Mouse (Mus musculus): ENCODE measurements around the gene Ube2v1. TPM values are rescaled to one million over a fixed set of nuclear protein-coding genes. Genes with fewer than 3 reads are reported as not detected.
"Not testable (repeated sequence)": the region's sequence is repeated elsewhere in the genome, so short reads cannot be mapped to it uniquely, and the experiment has no call there.

Gene Ube2v1
- polyA plus RNA-seq, 1 experiment from 2014 or later, result 351 TPM

DNA sequence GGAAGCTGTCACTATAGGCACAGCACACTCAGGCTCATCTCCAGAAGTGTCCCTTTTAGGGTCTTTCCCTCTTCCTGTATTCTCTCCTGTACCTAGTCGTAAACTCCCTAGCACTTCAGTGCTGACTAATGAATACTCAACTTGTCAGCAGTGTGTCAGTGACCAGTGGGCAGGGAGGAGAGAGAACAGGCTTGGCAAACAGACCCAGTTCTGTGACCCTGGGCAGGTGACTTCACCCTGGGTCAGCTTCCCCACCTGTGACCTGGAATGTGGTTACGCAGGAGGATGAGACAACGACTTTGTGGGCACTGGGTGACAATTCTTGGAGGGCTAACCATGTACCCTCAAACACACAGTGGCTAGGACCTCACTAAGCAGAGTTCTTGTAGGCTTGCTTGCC is 14.9 kb downstream of the Ube2v1 start:
- Histone ChIP-seq H3K27ac (replicated peaks) (no peak overlapping the region), H3K27me3 (replicated peaks) (no peaks in the 10 kb centered on the region), H3K36me3 (peaks cover 52% of the 10 kb centered on the region), H3K9ac (replicated peaks) (no peak overlapping the region), H3K9me3 (replicated peaks) (no peaks in the 10 kb centered on the region), H3K4me2 (no peak overlapping the region), H3K4me1 (peaks cover 14% of the 10 kb centered on the region), H3K4me3 (replicated peaks) (no peak overlapping the region)
- ATAC-seq (ENCODE audit: low FRiP score), result no peak
- WGBS, result 87% methylated on average over 3 of the region's 3 CpGs

DNA sequence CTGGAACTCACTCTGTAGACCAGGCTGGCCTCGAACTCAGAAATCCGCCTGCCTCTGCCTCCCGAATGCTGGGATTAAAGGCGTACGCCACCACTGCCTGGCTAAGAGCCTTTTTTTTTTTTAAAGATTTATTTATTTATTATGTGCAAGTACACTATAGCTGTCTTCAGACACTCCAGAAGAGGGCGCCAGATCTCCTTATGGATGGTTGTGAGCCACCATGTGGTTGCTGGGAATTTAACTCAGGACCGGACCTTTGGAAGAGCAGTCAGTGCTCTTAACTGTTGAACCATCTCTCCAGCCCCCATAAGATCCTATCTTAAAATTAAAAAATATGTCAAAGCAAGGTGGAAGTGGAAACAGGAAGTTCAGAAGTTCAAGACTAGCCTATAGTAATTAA is 18.6 kb downstream of the Ube2v1 start:
- not testable (repeated sequence) for H3K27me3 ChIP-seq (replicated peaks); H3K9ac ChIP-seq (replicated peaks); H3K9me3 ChIP-seq (replicated peaks); H3K27ac ChIP-seq (replicated peaks); H3K4me3 ChIP-seq (replicated peaks); H3K4me2 ChIP-seq; H3K4me1 ChIP-seq; ATAC-seq (ENCODE audit: low FRiP score)
- WGBS, result 93% methylated on average over 7 of the region's 7 CpGs
- H3K36me3 ChIP-seq, result peaks cover 67% of the 10 kb centered on the region

DNA sequence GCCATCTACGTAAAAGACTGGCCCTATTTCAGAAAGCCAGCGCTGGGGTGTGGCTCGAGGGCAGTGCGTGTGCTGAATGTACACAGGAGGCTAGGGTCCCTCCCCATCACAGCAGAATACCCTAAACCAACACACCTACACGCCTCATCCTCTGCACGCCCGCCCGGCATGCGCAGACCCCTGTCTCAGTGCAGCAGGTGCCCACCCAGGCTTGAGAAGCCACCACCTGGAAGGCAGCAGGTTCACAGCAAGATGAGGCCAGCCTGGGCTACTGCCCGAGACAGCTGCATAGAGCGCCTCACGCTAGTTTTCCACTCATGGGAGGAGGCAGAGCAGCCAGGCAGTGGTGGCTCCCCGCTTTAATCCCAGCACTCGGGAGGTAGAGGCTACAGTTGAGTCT is 19.8 kb downstream of the Ube2v1 start:
- ATAC-seq (ENCODE audit: low FRiP score), result no peak
- H3K27me3 ChIP-seq (replicated peaks), result no peaks in the 10 kb centered on the region
- H3K4me3 ChIP-seq (replicated peaks), result no peak overlapping the region
- no peaks in the 10 kb centered on the region for H3K4me1 ChIP-seq
- H3K9me3 ChIP-seq (replicated peaks), result no peaks in the 10 kb centered on the region
- H3K9ac ChIP-seq (replicated peaks), result no peak overlapping the region
- 96% methylated on average over 14 of the region's 14 CpGs for WGBS
- peaks cover 68% of the 10 kb centered on the region for H3K36me3 ChIP-seq
- H3K4me2 ChIP-seq, result no peak overlapping the region
- H3K27ac ChIP-seq (replicated peaks), result no peak overlapping the region

DNA sequence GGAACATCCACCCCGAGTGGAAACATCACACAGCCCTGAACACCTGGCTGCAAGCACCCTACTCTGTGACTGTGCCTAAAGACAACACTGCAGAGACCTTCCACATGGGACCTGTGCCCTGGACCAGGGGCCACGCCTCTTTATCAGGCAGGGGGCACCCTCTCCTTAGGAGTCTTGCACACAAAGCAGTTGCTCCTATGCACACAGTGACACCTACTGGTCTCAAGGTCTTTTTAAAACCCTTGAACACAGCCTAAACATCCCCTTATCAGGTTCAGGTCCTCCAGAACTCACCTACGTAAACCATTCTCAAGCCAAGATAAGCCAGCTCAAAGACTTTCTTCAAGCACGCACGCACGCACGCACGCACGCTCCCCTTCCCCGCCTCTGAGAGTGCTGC is 20.6 kb downstream of the Ube2v1 start:
- Histone ChIP-seq H3K9me3 (replicated peaks) (no peaks in the 10 kb centered on the region), H3K4me1 (no peaks in the 10 kb centered on the region), H3K27ac (replicated peaks) (no peak overlapping the region), H3K36me3 (peaks cover 67% of the 10 kb centered on the region), H3K27me3 (replicated peaks) (no peaks in the 10 kb centered on the region), H3K4me2 (no peak overlapping the region), H3K9ac (replicated peaks) (no peak overlapping the region), H3K4me3 (replicated peaks) (no peak overlapping the region)
- WGBS, result 95% methylated on average over 10 of the region's 10 CpGs
- ATAC-seq (ENCODE audit: low FRiP score), result no peak

DNA sequence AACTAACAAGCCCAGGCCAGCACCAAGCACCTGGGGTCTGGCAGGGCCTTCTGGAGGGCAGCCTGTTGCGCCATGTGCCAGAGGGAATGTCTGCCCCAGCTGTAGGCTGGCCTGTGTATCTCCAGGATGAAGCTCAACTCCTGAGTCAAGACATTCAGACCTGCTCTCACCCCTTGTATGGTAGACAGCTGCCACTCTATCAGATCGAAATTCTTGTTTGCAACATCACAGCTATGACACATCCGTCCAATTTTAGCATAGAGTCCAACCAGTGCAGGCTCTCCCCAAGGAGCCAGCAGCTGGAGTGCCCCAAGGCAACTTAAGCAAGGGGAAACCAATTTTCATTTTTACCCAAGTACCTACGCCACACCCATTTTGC is 25.2 kb downstream of the Ube2v1 start:
- no peak for ATAC-seq (ENCODE audit: low FRiP score)
- H3K36me3 ChIP-seq, result peaks cover 28% of the 10 kb centered on the region
- H3K4me3 ChIP-seq (replicated peaks), result no peak overlapping the region
- H3K27ac ChIP-seq (replicated peaks), result no peak overlapping the region
- no peak overlapping the region for H3K4me2 ChIP-seq
- no peak overlapping the region for H3K9ac ChIP-seq (replicated peaks)
- no peaks in the 10 kb centered on the region for H3K9me3 ChIP-seq (replicated peaks)
- no peaks in the 10 kb centered on the region for H3K27me3 ChIP-seq (replicated peaks)
- H3K4me1 ChIP-seq, result 0 out of 2 replicates have a peak, but pooled peaks cover 4% of the 10 kb centered on the region
- WGBS, result 93% methylated on average over 4 of the region's 4 CpGs

DNA sequence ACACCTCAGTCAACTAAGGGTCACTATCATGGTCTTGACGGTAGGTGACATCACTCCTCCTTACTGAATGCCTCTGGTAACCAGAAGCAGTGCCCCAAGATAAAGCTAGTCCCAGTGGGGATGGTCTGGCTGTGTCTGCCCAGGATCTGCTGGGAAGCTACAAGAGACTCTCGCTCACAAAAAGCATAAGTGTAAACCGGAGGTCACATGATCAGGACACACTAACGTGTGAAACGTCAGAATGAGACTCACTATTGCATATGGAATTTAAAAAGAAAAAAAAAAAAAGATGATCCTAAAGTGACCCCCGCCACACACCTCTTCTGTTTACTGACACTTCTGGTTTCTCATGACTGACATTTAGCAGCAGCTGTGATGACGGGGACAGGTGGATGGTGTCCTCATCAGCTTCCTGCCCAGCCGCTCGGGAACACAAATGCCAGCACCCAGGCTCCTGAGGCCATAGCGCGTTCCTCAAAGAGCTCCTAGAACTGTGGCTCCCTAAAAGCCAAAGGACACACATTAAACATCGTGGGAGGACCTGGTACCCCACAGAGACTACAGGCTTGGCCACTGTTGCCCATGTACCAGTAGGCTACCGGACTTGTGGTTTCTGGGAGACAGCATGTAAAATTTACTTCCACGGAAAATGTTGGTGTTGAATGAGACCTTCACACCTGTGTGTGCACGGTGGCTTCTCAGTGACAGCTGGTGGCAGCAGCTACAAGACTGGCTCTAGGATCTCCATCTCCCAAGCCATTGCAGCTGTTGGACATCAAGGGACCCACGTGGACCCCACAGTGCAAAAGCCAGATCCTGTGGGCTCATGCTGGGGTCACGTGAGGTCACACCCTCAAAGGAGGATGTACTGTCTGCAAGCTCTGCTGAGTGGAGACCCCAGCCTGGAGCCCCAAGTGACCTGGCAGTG is 25.8 kb downstream of the Ube2v1 start:
- H3K27ac ChIP-seq (replicated peaks), result no peak overlapping the region
- H3K4me1 ChIP-seq, result 0 out of 2 replicates have a peak, but pooled peaks cover 4% of the 10 kb centered on the region
- H3K4me3 ChIP-seq (replicated peaks), result no peak overlapping the region
- H3K36me3 ChIP-seq, result peaks cover 28% of the 10 kb centered on the region
- WGBS, result 78% methylated on average over 17 of the region's 17 CpGs
- no peak for ATAC-seq (ENCODE audit: low FRiP score)
- H3K27me3 ChIP-seq (replicated peaks), result no peaks in the 10 kb centered on the region
- no peak overlapping the region for H3K9ac ChIP-seq (replicated peaks)
- H3K4me2 ChIP-seq, result no peak overlapping the region
- H3K9me3 ChIP-seq (replicated peaks), result no peaks in the 10 kb centered on the region

DNA sequence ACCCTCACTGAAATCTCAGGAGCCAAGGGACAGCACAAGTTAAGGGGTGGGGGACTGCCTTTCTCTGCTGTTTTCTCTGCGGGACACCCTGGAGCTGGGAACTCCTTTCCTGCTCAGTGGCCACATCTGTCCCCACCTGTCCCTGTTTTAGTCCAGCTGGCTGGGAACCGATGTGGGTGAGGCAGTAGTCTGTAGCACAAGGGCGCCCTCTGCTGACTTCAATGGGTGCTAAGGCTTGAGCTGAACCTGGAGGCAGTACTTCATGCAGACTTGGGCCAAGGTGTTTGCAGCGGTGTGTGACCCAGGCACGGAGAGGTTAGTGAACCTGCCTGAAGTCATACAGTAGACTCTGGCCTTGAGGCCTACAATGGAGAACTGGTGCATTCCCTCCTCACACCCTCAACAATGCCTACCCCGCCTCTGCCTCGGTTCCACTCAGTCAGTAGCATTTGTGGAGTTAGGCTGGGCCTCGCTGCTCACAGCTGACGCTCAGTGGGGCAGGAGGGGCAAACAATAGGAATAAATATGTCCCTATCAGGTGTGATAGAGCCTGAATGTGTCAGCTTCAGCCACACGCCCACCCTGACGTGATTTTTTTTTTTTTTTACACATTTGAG is 26.6 kb downstream of the Ube2v1 start:
- Histone ChIP-seq H3K9me3 (replicated peaks) (no peaks in the 10 kb centered on the region), H3K9ac (replicated peaks) (no peak overlapping the region), H3K27ac (replicated peaks) (no peak overlapping the region), H3K27me3 (replicated peaks) (no peaks in the 10 kb centered on the region), H3K4me1 (0 out of 2 replicates have a peak, but pooled peaks cover 4% of the 10 kb centered on the region), H3K36me3 (peaks cover 25% of the 10 kb centered on the region), H3K4me3 (replicated peaks) (no peak overlapping the region), H3K4me2 (no peak overlapping the region)
- ATAC-seq (ENCODE audit: low FRiP score), result peak; percentile 72
- 26% methylated on average over 11 of the region's 11 CpGs for WGBS

DNA sequence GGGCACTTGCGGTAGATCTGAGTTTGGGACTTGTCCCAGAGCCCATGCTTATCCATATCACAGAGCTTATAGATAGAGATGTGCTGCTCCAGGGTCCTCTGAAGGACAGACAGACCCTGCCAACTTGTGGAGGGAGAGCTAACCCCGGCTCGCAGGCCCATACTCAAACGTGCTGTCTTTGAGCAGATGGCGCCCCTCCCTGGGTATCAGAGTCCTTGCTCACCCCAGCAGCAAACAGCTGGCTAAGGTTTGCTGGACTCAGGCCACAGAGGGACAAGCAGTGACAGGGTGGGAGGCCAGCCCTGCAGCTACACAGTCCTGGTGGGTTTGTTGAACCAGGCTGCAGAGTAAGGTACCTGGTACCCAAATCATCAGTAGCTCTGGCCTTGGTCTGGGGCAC is 28.9 kb downstream of the Ube2v1 start:
- no peak for ATAC-seq (ENCODE audit: low FRiP score)
- Histone ChIP-seq H3K9me3 (replicated peaks) (no peaks in the 10 kb centered on the region), H3K36me3 (peaks cover 13% of the 10 kb centered on the region), H3K27ac (replicated peaks) (no peak overlapping the region), H3K4me1 (0 out of 2 replicates have a peak, but pooled peaks cover 4% of the 10 kb centered on the region), H3K4me3 (replicated peaks) (no peak overlapping the region), H3K9ac (replicated peaks) (no peak overlapping the region), H3K4me2 (no peak overlapping the region), H3K27me3 (replicated peaks) (0 out of 2 replicates have a peak, but pooled peaks cover 8% of the 10 kb centered on the region)
- 55% methylated on average over 5 of the region's 5 CpGs for WGBS

DNA sequence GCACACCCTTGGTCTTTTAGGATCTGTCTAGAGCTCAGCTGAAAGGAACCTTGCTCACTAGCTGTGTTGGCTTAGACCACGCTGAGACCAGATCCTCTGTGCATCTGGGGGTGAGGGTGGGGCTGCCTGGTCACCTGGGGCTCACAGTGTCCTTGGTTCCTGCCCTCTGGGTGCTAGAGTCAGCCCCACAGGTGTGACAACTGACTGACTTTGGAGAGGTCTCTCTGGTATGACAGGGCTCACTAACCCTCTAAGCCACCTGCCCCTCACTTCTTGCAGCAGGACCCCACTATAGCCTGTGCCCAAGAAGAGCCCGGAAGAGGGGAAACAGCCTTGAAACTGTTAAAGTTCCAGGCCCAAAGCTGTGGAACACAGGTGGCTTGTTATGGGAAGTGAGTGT is 29.5 kb downstream of the Ube2v1 start:
- peaks cover 10% of the 10 kb centered on the region for H3K36me3 ChIP-seq

DNA sequence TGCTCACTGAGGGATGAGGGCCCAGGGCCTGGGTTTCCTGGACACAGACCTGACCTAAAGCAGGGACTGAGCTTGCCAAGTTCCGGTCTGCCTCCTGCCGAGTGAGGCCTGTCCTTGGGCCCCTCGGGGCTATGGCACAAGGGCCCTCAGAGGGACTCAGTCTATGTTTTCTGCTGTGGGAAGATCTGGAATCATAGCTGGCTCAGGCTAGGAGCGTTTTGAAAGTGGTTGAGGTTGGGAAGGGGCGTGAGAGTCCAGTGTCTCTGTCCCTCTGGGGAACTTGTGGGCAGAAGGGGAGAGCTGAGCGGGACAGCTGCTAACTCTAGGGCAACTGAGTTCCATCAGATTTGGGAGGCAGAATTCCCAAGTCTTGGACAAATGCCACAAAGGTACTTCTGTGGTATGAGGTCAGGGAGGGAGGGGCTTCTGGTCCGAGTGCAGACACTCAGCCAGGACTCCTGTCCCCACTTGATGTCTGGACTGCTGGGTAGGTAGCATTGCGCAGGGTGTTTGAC is 31.4 kb downstream of the Ube2v1 start:
- WGBS, result 78% methylated on average over 8 of the region's 8 CpGs
- H3K36me3 ChIP-seq, result no peaks in the 10 kb centered on the region
- H3K9me3 ChIP-seq (replicated peaks), result no peaks in the 10 kb centered on the region
- H3K4me3 ChIP-seq (replicated peaks), result no peak overlapping the region
- H3K9ac ChIP-seq (replicated peaks), result no peak overlapping the region
- H3K27me3 ChIP-seq (replicated peaks), result 0 out of 2 replicates have a peak, but pooled peaks cover 9% of the 10 kb centered on the region
- no peak overlapping the region for H3K4me2 ChIP-seq
- H3K4me1 ChIP-seq, result peaks cover 22% of the 10 kb centered on the region
- H3K27ac ChIP-seq (replicated peaks), result no peak overlapping the region
- no peak for ATAC-seq (ENCODE audit: low FRiP score)

More for the DNA sequence above, 29.5 kb downstream of the Ube2v1 start:
- WGBS, result 80% methylated on average over 2 of the region's 2 CpGs
- Histone ChIP-seq H3K4me1 (peaks cover 9% of the 10 kb centered on the region), H3K27me3 (replicated peaks) (0 out of 2 replicates have a peak, but pooled peaks cover 9% of the 10 kb centered on the region), H3K4me2 (no peak overlapping the region), H3K4me3 (replicated peaks) (no peak overlapping the region), H3K27ac (replicated peaks) (no peak overlapping the region), H3K9ac (replicated peaks) (no peak overlapping the region), H3K9me3 (replicated peaks) (no peaks in the 10 kb centered on the region)
- ATAC-seq (ENCODE audit: low FRiP score), result no peak

DNA sequence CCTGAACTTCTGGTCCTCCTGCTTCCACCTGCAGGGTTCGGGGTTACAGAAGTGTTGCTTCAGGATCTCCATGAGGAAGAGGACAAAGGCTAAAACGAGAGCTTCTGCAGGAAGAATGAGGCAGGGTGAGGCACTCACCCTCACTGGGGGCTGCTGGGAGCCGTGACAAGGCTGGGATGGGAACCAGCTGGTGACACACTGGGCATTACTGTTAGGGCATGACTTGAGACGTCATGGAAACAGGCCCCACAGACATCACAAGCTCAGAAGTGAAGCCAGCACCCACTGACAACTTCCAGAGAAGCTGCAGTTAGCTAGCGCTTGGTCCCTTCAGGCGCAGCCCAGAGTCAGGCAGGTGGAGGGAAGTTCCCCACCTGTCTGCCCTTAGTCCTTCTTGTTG is 32.0 kb downstream of the Ube2v1 start:
- Histone ChIP-seq H3K4me1 (peaks cover 21% of the 10 kb centered on the region), H3K4me3 (replicated peaks) (no peak overlapping the region), H3K36me3 (no peaks in the 10 kb centered on the region), H3K27me3 (replicated peaks) (0 out of 2 replicates have a peak, but pooled peaks cover 9% of the 10 kb centered on the region), H3K4me2 (no peak overlapping the region), H3K27ac (replicated peaks) (no peak overlapping the region), H3K9ac (replicated peaks) (no peak overlapping the region), H3K9me3 (replicated peaks) (no peaks in the 10 kb centered on the region)
- no peak for ATAC-seq (ENCODE audit: low FRiP score)
- WGBS, result 71% methylated on average over 6 of the region's 6 CpGs

DNA sequence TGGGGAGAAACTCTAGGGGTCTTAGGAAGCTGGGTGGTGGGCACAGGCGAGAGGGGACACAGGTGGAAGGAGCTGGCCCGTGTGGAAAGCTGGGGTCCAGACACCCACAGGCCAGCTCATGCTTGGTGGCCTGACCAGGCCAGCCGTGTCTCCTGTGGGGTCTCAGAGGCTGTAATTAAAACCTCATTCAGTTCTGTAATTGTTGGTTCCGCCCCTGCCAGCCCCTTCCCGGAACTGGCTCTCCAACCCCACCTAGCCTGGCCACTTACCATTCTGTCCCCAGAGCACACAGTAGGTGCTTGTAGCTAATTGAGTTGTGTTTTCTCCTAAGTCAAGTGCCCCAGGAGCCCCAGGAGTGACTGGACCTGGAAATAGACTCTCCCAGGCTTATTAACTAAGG is 32.7 kb downstream of the Ube2v1 start:
- Histone ChIP-seq H3K27me3 (replicated peaks) (0 out of 2 replicates have a peak, but pooled peaks cover 9% of the 10 kb centered on the region), H3K27ac (replicated peaks) (no peak overlapping the region), H3K4me3 (replicated peaks) (no peak overlapping the region), H3K9ac (replicated peaks) (no peak overlapping the region), H3K4me1 (peaks cover 26% of the 10 kb centered on the region), H3K9me3 (replicated peaks) (no peaks in the 10 kb centered on the region), H3K36me3 (no peaks in the 10 kb centered on the region), H3K4me2 (no peak overlapping the region)
- 67% methylated on average over 5 of the region's 5 CpGs for WGBS
- ATAC-seq (ENCODE audit: low FRiP score), result no peak

All from neural tube, embryonic 15.5 days (tissue).